Mouse (Mus musculus) T-cell, adult 2 months (primary cell): ENCODE measurements around the gene Ebf1.
A peak's percentile ranks its signal among the peaks of the same experiment; 100 is the strongest.

Experiments
- DNase-seq: peaks from one replicate; pipeline ENCODE4 v3.0.0; 2022; ENCODE audit warnings: low spot score

Gene Ebf1

DNA sequence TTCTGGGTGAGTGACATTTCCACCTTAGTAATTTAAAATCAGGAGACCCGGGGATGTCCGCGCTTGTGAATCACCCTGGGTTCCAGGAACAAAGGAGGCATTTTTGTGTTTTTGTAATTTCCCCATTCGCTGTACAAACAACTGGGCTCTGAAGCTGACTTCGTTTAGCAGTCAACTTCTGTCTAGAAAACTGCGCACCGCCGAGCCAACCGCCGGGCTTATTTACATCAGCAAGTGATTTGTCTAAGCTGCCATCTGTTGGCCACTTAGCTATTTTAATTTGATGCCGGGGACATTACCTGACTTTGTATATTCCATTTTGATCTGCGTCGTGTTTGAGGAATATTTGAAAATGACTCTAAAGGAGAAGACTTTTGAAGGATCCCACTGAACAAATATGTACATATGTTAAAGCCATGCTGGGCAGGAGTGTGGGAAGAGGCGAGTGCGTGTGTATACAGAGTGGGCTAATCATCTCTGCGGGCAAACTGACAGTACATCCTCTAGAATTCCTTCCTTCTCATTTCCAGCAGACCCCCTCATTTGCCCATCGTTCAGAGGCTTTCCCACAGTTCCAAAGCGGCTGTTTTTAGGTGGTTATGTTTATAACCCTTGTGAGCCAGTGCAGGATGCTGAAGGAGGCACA is 216.4 kb downstream of the Ebf1 start:
- DNase-seq, result no peak

DNA sequence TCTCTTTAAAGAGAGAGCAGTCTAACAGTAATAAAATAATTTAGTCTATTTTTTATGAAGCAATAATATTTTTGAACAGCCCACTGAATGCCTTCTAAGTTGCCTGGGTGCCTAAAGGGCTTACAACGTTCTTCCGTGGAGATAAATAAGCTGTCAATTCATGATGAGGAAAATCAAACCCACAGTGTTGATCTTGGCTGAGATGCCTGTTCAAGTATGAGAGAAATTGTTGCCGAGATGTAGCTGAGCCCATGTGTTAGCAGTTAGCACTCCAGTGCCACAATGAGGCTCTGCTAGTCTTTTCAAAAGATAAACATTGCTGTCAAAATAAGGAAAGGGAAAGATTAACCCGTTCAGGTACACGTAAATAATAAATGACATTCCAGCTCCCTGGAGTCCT is 218.0 kb downstream of the Ebf1 start:
- DNase-seq, result no peak

DNA sequence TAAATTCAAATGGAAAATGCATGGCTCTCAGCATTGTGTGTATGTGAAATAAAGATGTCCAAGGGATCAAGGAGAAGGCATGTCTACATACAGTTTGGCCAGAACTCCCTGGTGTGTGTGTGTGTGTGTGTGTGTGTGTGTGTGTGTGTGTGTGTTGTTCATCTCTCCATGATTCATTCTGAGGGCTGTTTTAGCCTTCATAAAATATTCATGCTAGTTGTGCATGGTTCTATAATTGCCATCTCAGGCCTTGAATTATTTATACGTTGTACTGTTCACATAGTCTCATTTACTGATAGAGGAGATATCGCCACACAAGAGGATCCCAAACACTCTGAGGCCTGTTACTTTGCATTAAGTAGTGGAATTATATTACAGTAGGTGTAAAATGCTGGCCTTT is 220.5 kb downstream of the Ebf1 start:
- DNase-seq, result no peak

DNA sequence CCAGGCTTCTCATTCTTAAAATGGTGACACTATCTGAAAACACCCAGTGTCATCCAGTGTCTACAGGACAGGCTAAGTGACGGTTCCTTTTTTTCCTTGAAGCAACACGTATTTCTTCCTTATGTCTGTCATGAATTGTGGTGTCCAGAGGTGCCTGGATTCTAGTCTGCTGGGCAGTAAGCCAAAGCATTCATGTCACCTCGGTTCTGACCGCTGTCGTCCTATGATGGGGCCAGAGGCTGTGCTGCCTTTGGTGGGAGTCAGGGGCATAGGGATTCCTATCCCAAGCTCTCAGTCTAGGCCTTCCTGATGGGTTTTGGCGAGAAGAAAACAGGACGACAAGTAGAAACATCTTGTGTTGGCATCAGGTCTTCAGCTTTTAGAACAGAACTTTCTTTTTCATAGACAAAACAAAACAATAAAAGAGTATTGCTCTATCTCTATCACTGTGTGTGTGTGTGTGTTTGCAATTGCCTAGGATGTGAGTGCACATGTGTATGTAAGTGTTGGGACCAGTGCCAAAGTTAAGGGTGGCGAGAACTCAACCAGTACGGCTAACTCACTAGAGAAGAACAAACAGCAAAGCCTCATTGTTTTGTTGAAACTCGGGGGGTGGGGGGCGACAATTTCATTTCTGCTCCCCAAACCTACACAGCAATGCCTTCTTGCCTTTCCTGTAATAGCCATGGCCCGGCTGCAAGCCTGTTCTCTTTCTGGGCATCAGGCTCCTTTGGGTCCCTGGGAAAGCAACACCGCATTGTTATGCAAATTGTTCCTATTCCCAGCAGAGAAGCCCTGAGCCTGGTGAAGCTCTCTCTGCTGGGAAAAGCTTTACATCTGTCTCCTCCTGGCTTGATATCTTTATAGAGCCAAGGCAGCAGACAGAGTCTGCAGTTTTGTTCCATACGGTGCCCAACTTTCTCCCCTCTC is 224.3 kb downstream of the Ebf1 start:
- DNase-seq, result no peak

DNA sequence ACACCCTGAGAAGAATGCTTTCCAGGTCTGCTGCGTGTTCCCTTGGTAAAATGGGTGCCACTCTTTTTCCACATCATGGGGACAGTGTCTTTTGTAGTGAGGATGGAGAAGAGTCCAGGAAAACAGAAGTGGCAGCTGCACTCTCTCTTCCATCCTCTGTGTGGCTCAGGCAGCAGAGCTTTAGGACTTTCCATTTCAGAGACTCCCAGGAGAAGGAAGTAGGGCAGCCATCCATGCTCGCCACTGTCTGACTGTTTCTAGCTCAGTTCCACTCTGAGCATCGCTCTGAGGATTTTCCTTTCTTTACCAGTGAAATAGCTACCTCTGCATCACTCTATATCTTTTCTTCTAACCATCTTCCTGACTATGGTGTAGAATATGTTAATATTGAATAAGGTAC is 234.8 kb downstream of the Ebf1 start:
- DNase-seq, result no peak

DNA sequence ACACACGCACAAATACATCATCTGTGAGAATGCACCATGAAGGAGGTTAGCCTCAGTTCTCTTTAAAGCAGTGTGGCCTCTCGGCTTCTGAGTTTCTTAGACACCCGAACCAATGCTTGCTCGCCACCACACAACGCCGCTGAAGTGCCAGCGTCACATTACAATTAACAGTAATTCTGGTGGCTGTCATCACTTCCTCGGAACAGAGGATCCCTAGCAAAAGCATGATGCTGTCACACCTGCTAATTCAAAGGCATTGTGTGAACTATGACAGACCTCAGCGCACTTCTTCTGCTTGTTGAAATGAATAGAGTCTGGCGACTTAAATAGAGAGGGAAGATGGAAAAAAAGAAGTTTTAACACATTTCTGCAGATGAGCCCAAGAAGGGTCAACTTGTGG is 235.8 kb downstream of the Ebf1 start:
- DNase-seq, result no peak

DNA sequence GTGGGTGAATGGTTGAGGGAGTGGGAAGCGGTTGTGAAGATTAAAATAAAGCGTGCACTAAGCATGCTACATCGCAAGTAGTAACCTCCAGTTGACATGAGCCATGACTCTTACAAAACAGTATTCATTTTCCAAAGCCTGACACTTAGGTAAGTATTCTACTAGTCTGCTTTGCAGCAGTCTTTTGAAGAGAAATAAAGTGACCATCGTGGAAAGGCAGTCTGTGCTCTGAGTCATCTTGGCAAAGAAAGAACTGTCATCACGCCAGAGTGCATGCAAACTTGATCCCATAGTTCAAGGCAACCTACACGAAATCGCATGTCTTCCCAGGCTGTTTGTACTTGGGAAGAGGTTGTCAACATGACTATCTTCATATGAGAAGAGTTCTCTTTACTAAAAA is 237.4 kb downstream of the Ebf1 start:
- DNase-seq, result no peak

DNA sequence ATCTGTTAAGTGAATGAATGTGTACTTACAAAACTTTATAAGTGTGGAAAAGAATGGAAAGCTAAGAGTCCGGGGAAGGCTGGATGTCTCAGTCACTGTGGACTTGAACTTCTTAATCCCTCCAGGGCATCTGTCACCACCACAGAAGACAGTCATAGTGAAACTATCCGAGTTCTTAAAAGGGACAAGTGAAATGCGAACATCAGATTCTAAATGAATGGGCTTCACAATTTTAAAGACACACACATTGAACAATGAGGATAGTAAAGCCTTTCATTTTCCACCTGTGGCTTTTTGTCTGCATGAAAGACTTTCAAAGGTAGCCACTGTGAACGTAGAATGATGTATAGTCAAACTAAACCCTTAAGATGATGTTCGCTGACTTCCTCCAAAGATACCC is 244.0 kb downstream of the Ebf1 start:
- DNase-seq, result no peak

DNA sequence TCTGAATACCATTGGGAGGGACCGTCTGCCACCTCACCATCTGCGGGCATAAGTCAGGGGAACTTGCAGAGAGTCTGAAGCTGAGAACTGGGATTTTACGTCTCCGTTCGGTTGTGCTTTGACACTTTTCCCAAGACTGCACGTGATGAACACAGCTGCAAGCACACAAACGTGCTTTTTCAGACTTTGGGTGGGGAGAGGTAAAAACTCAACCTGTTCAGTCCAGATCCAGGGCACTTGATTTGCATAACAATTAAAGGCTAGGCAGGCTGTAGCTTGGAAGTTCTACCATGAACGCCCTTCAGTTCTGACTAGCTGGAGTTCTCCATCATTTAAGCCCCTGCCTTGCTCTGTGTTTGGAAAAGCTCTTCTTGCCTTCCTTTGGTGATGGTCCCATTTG is 246.8 kb downstream of the Ebf1 start:
- no peak for DNase-seq

DNA sequence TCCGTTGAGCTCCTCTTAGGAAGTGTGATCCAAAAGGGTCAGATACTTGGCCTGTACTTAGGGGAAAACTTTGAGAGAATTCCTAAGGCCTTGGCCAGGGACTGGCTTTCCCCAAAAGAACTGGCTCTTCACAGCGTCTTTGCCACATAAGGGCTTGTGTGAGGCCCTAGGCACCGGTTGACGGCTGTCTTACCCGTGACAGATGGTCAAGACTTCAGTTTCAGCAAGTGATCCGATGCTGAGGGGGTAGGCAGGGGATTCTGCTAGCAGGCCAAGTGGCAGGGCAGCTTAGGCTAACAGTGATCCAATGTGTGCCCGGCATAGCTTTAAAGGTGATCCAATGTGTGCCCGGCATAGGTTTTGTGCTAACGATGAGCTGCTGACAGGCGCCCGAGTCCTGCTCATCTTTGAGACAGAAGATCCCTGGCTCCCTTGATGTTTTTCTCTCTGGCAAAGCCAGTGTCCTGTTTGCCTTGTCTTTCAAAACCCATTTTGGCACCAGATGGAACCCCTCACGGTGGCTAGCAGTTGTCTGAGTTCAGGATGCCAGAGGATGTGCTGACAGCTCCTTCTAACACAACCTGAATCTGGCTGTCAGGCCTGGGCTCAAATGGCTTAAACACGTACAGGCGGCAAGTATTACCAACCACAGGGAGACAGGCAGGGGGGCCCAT is 249.5 kb downstream of the Ebf1 start:
- DNase-seq, result no peak

DNA sequence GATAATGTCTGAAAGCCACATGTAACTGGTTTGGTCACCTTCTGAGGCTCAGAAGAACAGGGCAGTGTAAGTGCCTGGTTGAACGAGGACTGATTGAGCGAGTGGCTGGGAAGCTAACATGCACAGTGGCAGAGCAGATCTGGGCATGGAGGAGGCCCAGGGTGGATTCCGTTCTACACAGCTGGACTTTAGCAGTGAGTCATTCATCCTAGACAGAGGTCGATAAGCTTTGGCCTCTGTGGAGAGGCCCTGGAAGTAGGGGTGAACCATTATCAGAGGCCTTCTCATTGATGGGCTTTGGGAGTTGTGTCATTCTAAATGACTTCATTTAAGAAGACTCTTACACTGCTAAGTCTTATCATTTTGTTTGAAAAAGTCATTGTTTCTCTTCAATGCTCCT is 250.3 kb downstream of the Ebf1 start:
- DNase-seq, result no peak

DNA sequence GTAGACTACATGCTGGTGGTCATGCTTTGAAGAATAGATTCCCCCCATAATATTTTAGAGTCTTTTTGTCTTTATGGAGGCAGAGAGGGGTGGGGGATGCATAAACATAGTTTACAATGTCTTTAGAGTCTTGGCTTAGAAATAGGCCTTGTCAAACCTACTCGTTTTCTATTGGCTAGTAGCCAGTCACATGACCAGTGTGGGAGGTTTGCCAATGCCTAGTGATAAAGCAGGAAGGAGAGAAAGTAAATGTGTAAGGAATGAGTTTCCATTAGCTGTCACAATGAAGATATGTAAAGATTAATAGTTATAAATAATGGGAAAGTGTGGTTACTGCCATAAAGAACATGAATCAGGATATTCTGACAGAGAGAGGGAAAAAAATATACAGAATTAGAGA is 256.8 kb downstream of the Ebf1 start:
- DNase-seq, result no peak

DNA sequence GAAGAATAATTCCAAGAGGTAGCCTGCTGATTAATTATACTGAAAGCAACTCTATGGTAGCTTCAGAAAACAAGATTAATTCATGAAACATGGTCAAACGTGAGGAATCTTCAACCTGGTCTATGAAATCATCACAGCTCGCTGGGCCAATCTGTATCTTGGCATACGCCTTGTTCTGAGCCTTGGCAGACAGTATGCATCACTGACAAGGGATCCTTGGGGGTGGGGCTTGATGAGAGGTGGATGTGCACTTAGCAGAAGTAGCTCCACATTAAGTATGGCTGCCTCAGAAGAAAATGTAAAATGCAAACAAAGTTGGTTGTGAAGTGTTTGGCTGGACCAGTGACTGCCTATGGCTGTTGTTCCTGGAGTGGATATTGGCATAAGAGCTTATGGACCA is 258.1 kb downstream of the Ebf1 start:
- DNase-seq, result no peak

DNA sequence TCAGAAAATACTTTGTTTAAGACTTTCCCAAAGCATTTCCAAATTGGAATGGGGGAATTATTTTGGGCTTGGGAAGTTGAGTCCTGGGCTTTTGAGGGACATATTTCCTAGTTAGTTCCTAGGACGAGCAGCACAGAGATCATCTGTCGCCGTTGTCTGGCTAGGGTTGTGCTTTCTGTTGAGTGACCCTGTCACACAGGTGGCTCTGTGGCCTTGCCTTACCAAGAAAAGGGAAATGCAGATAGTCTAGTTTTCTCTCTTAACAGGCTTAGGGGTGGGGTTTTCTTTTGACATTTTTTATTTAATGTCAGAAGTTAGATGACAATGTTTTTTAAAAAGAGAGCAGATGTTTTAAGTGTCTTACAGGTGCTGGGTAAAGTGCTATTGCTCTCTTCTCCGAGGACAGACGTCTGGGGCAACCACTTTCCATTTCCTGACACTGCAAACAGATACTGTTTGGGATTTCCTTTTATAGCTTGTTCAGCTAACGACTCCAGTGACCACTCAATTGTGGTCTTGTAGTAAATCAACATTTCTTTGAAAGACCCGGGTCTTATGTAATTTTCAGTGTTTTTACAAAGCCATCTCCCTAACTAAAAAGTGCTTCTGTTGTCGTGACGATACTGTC is 264.1 kb downstream of the Ebf1 start:
- no peak for DNase-seq

DNA sequence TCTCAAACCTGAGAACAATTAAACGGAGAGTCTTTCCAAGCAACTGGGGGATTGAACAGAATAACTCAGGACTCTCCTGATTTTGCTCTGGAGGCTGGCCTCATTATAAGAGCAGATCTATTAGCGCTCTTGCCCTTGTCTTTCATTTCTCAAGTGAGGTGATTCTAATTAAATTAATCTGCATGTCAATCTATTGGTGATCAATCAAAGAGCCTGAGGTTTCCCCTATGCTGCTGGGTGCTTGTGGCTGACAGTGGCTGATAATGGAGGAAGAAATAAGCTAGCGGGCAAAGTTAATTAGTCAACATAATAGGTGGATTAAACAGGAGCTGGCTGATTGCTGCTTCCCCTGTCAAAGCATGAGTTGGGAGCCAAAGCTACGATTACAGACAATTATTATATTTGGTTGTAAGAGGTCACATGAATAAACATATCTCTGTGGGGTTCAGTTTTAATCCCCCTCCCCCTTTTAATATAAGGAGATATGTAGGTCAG is 265.4 kb downstream of the Ebf1 start:
- no peak for DNase-seq

DNA sequence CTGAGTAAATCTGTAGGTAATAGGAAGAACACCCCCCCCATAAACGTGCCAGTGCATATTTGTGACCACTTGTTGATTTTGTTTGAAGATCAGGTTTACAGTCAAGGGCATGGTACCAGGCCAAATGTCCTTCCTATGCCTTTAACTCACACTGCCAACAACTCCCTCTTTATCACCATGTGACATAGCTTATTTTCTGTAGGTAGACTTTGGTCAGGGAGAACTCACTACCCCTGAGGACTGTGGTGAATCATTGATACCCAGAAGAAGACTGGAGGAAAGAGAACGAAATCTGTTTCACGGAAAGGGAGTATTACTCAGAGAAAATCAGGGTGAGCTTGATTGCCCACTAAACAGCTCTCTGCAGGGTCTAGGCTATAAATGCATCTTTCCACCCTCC is 267.2 kb downstream of the Ebf1 start:
- DNase-seq, result no peak

DNA sequence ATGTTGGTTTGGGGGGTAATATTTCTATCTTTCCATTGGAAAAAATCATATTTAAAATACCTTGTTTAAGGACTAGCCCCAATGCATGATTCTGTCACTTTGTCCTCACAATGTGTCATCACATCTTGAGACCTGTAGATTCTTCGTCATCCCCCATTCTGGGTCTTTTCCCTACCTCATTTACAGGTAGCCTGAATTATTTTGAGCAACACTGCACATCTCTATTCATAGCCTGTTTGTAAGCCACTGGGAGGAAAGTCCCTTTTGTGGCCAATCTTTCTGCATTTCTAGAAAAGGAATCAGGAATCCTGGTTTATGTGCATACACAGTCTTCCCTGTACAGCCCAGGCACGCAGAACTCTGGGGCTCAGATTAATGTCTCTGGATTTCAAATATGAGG is 269.8 kb downstream of the Ebf1 start:
- DNase-seq, result no peak

DNA sequence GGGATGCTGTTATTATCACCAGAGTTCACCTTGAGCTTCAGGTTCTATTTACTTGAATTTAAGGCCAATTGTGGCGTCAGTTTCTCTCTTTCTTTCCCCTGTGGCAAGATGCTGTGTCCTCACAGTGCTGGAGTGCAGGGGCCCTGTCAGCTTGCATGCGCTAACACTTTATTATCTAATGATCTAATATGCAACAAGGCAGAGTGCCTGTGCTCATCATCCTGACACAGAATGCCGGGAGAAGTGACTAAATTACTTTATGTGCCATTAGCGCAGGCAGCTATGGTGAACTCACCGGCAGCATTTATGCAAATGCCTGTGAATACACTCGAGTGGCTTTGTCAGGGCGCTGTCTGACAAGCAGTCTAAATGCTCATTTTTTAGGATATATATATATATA is 270.6 kb downstream of the Ebf1 start:
- no peak for DNase-seq

DNA sequence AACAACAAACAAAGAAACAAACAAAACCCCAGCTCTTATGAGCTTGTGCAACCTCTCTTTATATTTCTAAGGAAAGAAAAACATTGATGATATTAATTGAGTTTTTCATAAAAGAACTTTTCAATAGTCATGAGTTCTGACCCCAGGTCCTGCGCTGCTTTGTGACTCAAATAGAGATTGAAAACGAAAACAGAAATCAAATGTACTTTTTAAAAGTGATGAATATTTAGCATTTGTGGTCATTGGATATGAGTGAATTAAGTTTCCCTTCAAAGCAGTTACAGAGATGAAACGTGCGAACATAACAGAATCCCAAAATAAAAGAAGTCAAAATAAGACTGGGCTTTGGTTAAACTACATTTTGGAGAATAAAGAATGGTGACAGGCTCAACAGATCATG is 271.3 kb downstream of the Ebf1 start:
- no peak for DNase-seq

DNA sequence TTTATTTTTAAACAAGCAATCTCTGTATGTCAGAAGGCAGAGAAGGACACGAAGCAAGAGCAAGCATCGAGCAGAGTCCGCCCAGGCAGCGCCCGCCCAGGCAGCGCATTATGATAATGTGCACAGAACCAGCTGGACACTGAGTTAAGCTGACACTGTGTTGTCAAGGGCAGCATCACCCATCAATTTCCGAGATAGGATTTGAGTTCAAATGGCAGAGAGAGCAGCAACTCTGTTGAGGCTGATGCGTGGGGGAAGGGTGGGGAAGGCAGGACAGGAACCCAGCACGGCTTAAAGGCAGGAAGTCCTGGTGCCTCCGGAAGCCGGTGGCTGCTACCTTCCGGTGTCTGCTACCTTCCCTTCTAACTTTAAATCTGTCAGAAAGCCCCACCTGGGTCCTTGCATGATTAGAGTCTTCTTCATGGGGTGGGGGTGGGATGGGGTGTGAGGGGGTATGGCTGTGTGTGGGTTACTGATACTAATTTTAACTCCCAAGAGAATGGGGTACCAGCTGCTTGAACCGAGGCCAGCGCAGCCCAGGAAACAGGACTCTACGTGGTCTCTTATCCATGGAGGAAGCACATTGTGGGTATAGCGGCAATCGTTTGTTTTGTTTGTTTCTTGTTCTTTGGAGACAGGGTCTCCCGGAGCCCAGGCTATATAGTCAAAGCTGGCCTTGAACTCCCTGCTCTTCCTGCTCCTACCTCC is 275.9 kb downstream of the Ebf1 start:
- peak; percentile 74 for DNase-seq

DNA sequence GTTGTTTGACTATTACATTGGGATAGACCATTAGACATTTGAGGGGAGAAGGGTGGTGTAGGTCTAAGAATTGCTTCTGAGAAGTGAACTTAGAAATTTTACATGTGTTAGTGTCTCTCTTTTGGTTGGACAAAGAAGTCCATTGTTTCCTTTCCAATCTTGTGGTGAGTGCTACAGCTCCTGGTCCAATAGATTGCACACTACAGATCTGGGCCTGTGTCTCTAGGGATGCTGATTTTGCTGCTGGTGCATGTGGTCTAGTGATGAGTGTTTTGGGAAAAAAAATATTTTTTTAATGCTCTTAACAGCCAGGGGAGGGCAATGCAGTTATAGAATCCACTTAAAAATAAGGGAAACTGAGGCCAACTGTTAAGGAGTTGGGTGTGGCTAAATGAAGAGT is 276.9 kb downstream of the Ebf1 start:
- no peak for DNase-seq

DNA sequence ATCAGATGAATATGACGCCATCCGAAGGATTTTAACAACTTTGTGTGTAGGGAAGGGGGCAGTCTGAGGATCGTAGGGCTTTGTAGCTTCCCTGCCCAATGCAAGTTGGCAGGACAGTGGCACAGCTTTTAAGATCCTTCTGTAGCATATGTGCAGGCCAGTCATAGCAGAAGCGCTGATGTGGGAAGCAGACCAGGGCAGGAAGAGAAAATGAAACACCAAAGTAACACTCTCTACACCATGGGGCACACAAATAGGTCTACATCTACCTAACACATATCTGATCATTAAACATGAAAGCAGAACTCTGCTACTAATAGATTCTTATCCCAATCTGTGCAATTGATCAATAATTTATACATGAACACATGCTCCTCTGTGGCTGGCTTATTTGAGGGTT is 277.7 kb downstream of the Ebf1 start:
- no peak for DNase-seq
